Mouse (Mus musculus) bone marrow, adult 2 months (tissue): ENCODE measurements at regions not wholly inside any gene's neighbourhood (a gene's known extent, or its start where the extent isn't known, plus 50 kb on each side); places are given as distances from the start of the nearest gene placed in this dataset.

ENCODE experiments used
- CTCF ChIP-seq: fragments of 200-500 bp; IDR thresholded peaks from 2 replicates; pipeline ENCODE4 v1.5.1; 2011; ENCODE audit warnings: low read length, control low read depth; ENCODE audit not compliant: control insufficient read depth, insufficient read depth
- POLR2A ChIP-seq: fragments of 200-500 bp; IDR thresholded peaks from 2 replicates; pipeline ENCODE4 v1.6.1; 2011; ENCODE audit warnings: low read depth, mild to moderate bottlenecking, control low read depth, low read length, borderline replicate concordance; ENCODE audit not compliant: control insufficient read depth

GRCm38 (mm10) chr1:165084179-165084578 is 76.4 kb downstream of the Tbx19 start:
- TF ChIP-seq CTCF (no peak), POLR2A (no peak)
